Mouse (Mus musculus) adrenal gland, postnatal 10 days (tissue): ENCODE results near the gene Foxn3. TPM values are rescaled to one million over a fixed set of nuclear protein-coding genes. Genes with fewer than 3 reads are reported as not detected.

ENCODE experiments used
- DNase-seq: peaks from one replicate; pipeline ENCODE4 v3.0.0; 2021; ENCODE audit warnings: mixed read lengths
- total RNA-seq, 2 experiments: library from RNA; stranded (reverse); gene quantifications; 2 replicates each; pipeline ENCODE4 v1.2.3; 2021

The Foxn3 gene
- total RNA-seq, 2 experiments from 2014 or later, result 77.7 to 98.2 TPM

- DNase-seq, result no peak
Observed at GRCm38 (mm10) chr12:99349650-99349997, 213.8 kb downstream of the Foxn3 start.

- no peak for DNase-seq
Observed at GRCm38 (mm10) chr12:99348940-99349649, 214.3 kb downstream of the Foxn3 start.

- DNase-seq, result no peak
Observed at GRCm38 (mm10) chr12:99347512-99347911, 215.9 kb downstream of the Foxn3 start.

- DNase-seq, result no peak
Observed at GRCm38 (mm10) chr12:99346982-99347381, 216.4 kb downstream of the Foxn3 start.

GRCm38 (mm10) chr12:99345323-99345722, 218.1 kb downstream of the Foxn3 start:
- DNase-seq, result no peak

- DNase-seq, result no peak
Observed at GRCm38 (mm10) chr12:99343378-99343777, 220.0 kb downstream of the Foxn3 start.

GRCm38 (mm10) chr12:99342160-99342559, 221.2 kb downstream of the Foxn3 start:
- no peak for DNase-seq

GRCm38 (mm10) chr12:99341751-99342150, 221.6 kb downstream of the Foxn3 start:
- no peak for DNase-seq

GRCm38 (mm10) chr12:99340418-99341182, 222.8 kb downstream of the Foxn3 start:
- DNase-seq, result no peak

GRCm38 (mm10) chr12:99339640-99340325, 223.6 kb downstream of the Foxn3 start:
- DNase-seq, result no peak

GRCm38 (mm10) chr12:99338754-99339153, 224.6 kb downstream of the Foxn3 start:
- no peak for DNase-seq

- DNase-seq, result no peak
Observed at GRCm38 (mm10) chr12:99337171-99337435, 226.3 kb downstream of the Foxn3 start.

- DNase-seq, result peak; percentile 83
Observed at GRCm38 (mm10) chr12:99336349-99337170, 226.8 kb downstream of the Foxn3 start.

GRCm38 (mm10) chr12:99335628-99336027, 227.8 kb downstream of the Foxn3 start:
- no peak for DNase-seq

- DNase-seq, result no peak
Observed at GRCm38 (mm10) chr12:99334026-99334425, 229.4 kb downstream of the Foxn3 start.

- DNase-seq, result no peak
Observed at GRCm38 (mm10) chr12:99333304-99333968, 229.9 kb downstream of the Foxn3 start.

GRCm38 (mm10) chr12:99332144-99332807, 231.1 kb downstream of the Foxn3 start:
- no peak for DNase-seq

- no peak for DNase-seq
Observed at GRCm38 (mm10) chr12:99331341-99331947, 231.9 kb downstream of the Foxn3 start.

- no peak for DNase-seq
Observed at GRCm38 (mm10) chr12:99330822-99331285, 232.5 kb downstream of the Foxn3 start.
